Mouse (Mus musculus) CH12.LX (cell line): ENCODE data around the gene Bola3. TPM values are rescaled to one million over a fixed set of nuclear protein-coding genes. Genes with fewer than 3 reads are reported as not detected.

ENCODE experiments used
- DNase-seq: peaks from one replicate; pipeline ENCODE4 v3.0.0-alpha.2; 2013; ENCODE audit errors: extremely low read depth
- H3K27ac ChIP-seq: 2 replicates; pipeline ENCODE4 v1.5.1; 2012; ENCODE audit warnings: low read depth, mild to moderate bottlenecking, control low read depth, moderate library complexity; ENCODE audit not compliant: insufficient read depth
- H3K27me3 ChIP-seq: replicated peaks from 2 replicates; pipeline ENCODE3; 2012; ENCODE audit warnings: inconsistent platforms
- H3K36me3 ChIP-seq, 2 experiments: replicated peaks in 1 of 2; 2 replicates each; pipeline versions ENCODE3 to v1.6.1; 2012; ENCODE audit warnings: inconsistent platforms in 1 of 2, low read length in 1 of 2, mild to moderate bottlenecking in 1 of 2, mixed read lengths in 1 of 2, moderate library complexity in 1 of 2; ENCODE audit not compliant: control insufficient read depth in 1 of 2, insufficient read depth in 1 of 2
- H3K4me1 ChIP-seq, 2 experiments: 2 replicates each; pipeline ENCODE4 v1.6.1; 2012; ENCODE audit warnings: inconsistent platforms in 1 of 2, moderate library complexity in 1 of 2; ENCODE audit not compliant: insufficient read depth in 2 of 2, control insufficient read depth in 1 of 2
- H3K4me2 ChIP-seq: 2 replicates; pipeline ENCODE4 v1.6.1; 2012; ENCODE audit warnings: low read depth, mild to moderate bottlenecking, control low read depth; ENCODE audit not compliant: poor library complexity, insufficient read depth, severe bottlenecking
- H3K4me3 ChIP-seq, 3 experiments: fragments of 150-350 bp in 1 of 3; sonication (generic) in 1 of 3; replicated peaks in 1 of 3; 2 replicates each; pipeline versions ENCODE3 to v1.5.1; 2011 to 2012; ENCODE audit warnings: low read depth in 2 of 3, low read length in 2 of 3, mild to moderate bottlenecking in 2 of 3, moderate library complexity in 2 of 3, control low read depth in 1 of 3, improper control_type of control experiment in 1 of 3, inconsistent platforms in 1 of 3, mixed read lengths in 1 of 3; ENCODE audit not compliant: poor library complexity in 1 of 3
- H3K79me2 ChIP-seq: replicated peaks from 2 replicates; pipeline ENCODE4 v1.6.1; 2012; ENCODE audit warnings: mild to moderate bottlenecking, moderate library complexity; ENCODE audit not compliant: control insufficient read depth, poor library complexity, insufficient read depth, severe bottlenecking; ENCODE audit errors: extremely low read depth
- H3K9ac ChIP-seq: 2 replicates; pipeline ENCODE4 v1.6.1; 2012; ENCODE audit warnings: low read depth, mild to moderate bottlenecking, control low read depth, moderate library complexity; ENCODE audit not compliant: insufficient read depth
- H3K9me3 ChIP-seq: replicated peaks from 2 replicates; pipeline ENCODE3; 2012; ENCODE audit warnings: low read length, inconsistent platforms, mixed read lengths
- BHLHE40 ChIP-seq: IDR thresholded peaks from 2 replicates; pipeline ENCODE4 v1.6.1; 2011; ENCODE audit warnings: mild to moderate bottlenecking, low read depth, low read length, improper control_type of control experiment
- ELF1 ChIP-seq: IDR thresholded peaks from 2 replicates; pipeline ENCODE4 v1.6.1; 2014; ENCODE audit warnings: low read depth, mild to moderate bottlenecking, inconsistent platforms, low read length, improper control_type of control experiment
- EP300 ChIP-seq: IDR thresholded peaks from 2 replicates; pipeline ENCODE4 v1.6.1; 2011; ENCODE audit warnings: low read length, improper control_type of control experiment
- ETS1 ChIP-seq: conservative IDR thresholded peaks from 2 replicates; pipeline ENCODE4 v1.6.1; 2012; ENCODE audit warnings: low read depth, mild to moderate bottlenecking, inconsistent platforms, low read length, improper control_type of control experiment, moderate library complexity
- GABPA ChIP-seq: IDR thresholded peaks from 2 replicates; pipeline ENCODE4 v1.6.1; 2012; ENCODE audit warnings: low read depth, low read length, improper control_type of control experiment, inconsistent platforms; ENCODE audit not compliant: insufficient replicate concordance
- JUND ChIP-seq: conservative IDR thresholded peaks from 2 replicates; pipeline ENCODE4 v1.6.1; 2011; ENCODE audit warnings: low read depth, low read length, improper control_type of control experiment
- MAFK ChIP-seq: IDR thresholded peaks from 2 replicates; pipeline ENCODE4 v1.6.1; 2011; ENCODE audit warnings: low read length, improper control_type of control experiment; ENCODE audit not compliant: insufficient replicate concordance
- MAX ChIP-seq: IDR thresholded peaks from 2 replicates; pipeline ENCODE4 v1.6.1; 2011; ENCODE audit warnings: low read length, improper control_type of control experiment
- MAZ ChIP-seq: IDR thresholded peaks from 2 replicates; pipeline ENCODE4 v1.6.1; 2012; ENCODE audit warnings: low read depth, mild to moderate bottlenecking, inconsistent platforms, low read length, improper control_type of control experiment, moderate library complexity
- MYC ChIP-seq: IDR thresholded peaks from 2 replicates; pipeline ENCODE4 v1.6.1; 2011; ENCODE audit warnings: low read depth, mild to moderate bottlenecking, improper control_type of control experiment, low read length
- NELFE ChIP-seq: IDR thresholded peaks from 2 replicates; pipeline ENCODE4 v1.6.1; 2011; ENCODE audit warnings: low read depth, low read length, improper control_type of control experiment
- NRF1 ChIP-seq: IDR thresholded peaks from 2 replicates; pipeline ENCODE4 v1.6.1; 2014; ENCODE audit warnings: low read depth, mild to moderate bottlenecking, inconsistent platforms, low read length, improper control_type of control experiment, moderate library complexity
- PAX5 ChIP-seq: IDR thresholded peaks from 2 replicates; pipeline ENCODE4 v1.6.1; 2012; ENCODE audit warnings: low read length, inconsistent platforms, mixed read lengths
- POLR2AphosphoS2 ChIP-seq: IDR thresholded peaks from 2 replicates; pipeline ENCODE4 v1.6.1; 2011; ENCODE audit warnings: low read depth, low read length, improper control_type of control experiment
- RAD21 ChIP-seq: IDR thresholded peaks from 2 replicates; pipeline ENCODE4 v1.6.1; 2011; ENCODE audit warnings: low read depth, mild to moderate bottlenecking, low read length, improper control_type of control experiment, moderate library complexity
- SIN3A ChIP-seq: IDR thresholded peaks from 2 replicates; pipeline ENCODE4 v1.6.1; 2012; ENCODE audit warnings: low read length, improper control_type of control experiment, inconsistent platforms
- SMC3 ChIP-seq: IDR thresholded peaks from 2 replicates; pipeline ENCODE4 v1.6.1; 2011; ENCODE audit warnings: low read depth, low read length, improper control_type of control experiment
- UBTF ChIP-seq: IDR thresholded peaks from 2 replicates; pipeline ENCODE4 v1.6.1; 2012; ENCODE audit warnings: low read depth, mild to moderate bottlenecking, inconsistent platforms, low read length, improper control_type of control experiment, moderate library complexity
- USF1 ChIP-seq: IDR thresholded peaks from 2 replicates; pipeline ENCODE4 v1.6.1; 2014; ENCODE audit warnings: low read depth, mild to moderate bottlenecking, inconsistent platforms, low read length, improper control_type of control experiment
- USF2 ChIP-seq: conservative IDR thresholded peaks from 2 replicates; pipeline ENCODE4 v1.6.1; 2011; ENCODE audit warnings: low read depth, low read length, improper control_type of control experiment
- ZC3H11A ChIP-seq: IDR thresholded peaks from 2 replicates; pipeline ENCODE4 v1.6.1; 2012; ENCODE audit warnings: low read depth, mild to moderate bottlenecking, inconsistent platforms, low read length, improper control_type of control experiment
- ZMIZ1 ChIP-seq: IDR thresholded peaks from 2 replicates; pipeline ENCODE4 v1.6.1; 2012; ENCODE audit warnings: low read depth, mild to moderate bottlenecking, inconsistent platforms, low read length, improper control_type of control experiment
- ZNF384 ChIP-seq: IDR thresholded peaks from 2 replicates; pipeline ENCODE4 v1.6.1; 2012; ENCODE audit warnings: low read depth, low read length, improper control_type of control experiment, inconsistent platforms
- dilution Hi-C: fragments of 300-500 bp; cut with MboI; formaldehyde crosslinking; loops from 2 replicates; pipeline ENCODE4 v1.14.3; 2020; ENCODE audit warnings: low sequenced_read_pairs; ENCODE audit not compliant: extremely low pct_unique_long_range_greater_than_20kb, extremely low pct_ligation_motif_present
- in situ Hi-C: fragments of 300-500 bp; cut with MboI; formaldehyde crosslinking; loops from 3 replicates; pipeline ENCODE4 v1.14.3; 2019; ENCODE audit warnings: low sequenced_read_pairs, low pct_ligation_motif_present, low pct_unique_long_range_greater_than_20kb, mixed read lengths
- polyA plus RNA-seq: library from polyadenylated mRNA; unstranded; fragments of >175 nt; gene quantifications from 2 replicates; pipeline ENCODE4 v1.2.1, GENCODE M21; 2012; ENCODE audit warnings: low read depth; ENCODE audit not compliant: insufficient read length
- total RNA-seq, 2 experiments: library from RNA; depleted of rRNA; stranded (reverse); fragments of 300-350 nt in 1 of 2; fragments of >200 nt in 1 of 2; gene quantifications; 2 replicates each; pipeline ENCODE4 v1.2.3; 2012 to 2014

Gene Bola3
- total and polyA plus RNA-seq, 3 experiments, result 35.3 to 223 (median 60.5) TPM

DNA sequence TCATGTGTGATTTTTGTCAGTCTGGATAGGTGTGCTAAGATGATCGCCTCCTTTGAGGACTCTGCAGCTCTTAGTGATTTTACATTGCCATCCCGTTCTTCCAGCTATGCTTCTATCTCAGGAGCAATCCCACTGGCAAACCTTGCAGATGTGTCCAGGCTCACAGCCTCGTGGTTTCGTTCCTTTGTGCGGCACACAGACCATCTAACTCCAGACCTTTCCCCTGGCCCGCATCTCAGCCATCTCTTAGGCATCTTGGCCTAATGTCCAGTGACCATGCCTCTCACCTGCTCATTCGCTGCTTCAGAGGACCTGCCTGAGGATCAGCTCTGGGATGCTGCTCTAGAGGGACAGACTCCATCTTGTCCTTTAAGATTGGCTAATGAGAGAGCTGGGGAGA lies 1.2 kb downstream of the Bola3 start:
- peak overlapping the region; percentile 76 to 80 (median 78) for H3K4me3 ChIP-seq
- in situ Hi-C loops, result loop anchor here (5.0 to 25.0 kb wide), 2 partner anchors 157 to 312 kb away; partner anchors contain the start of genes Clec4f and Dguok
- H3K9me3 ChIP-seq, result no peaks in the 10 kb centered on the region
- H3K4me2 ChIP-seq, result peak overlapping the region; percentile 73
- no peaks in the 10 kb centered on the region for H3K79me2 ChIP-seq
- H3K27me3 ChIP-seq, result no peaks in the 10 kb centered on the region
- H3K27ac ChIP-seq, result no peak overlapping the region
- peaks cover 37 to 61% of the 10 kb centered on the region in 2 experiments for H3K36me3 ChIP-seq
- no peak for TF ChIP-seq MAX
- TF ChIP-seq ZMIZ1, result no peak
- no peak for TF ChIP-seq JUND
- no peak for TF ChIP-seq POLR2AphosphoS2
- no peak for TF ChIP-seq SIN3A
- TF ChIP-seq USF2, result no peak
- TF ChIP-seq GABPA, result no peak
- H3K4me1 ChIP-seq, result peaks cover 7 to 19% of the 10 kb centered on the region in 2 experiments
- dilution Hi-C loops, result no loop called here
- DNase-seq, result no peak
- peak overlapping the region; percentile 90 for H3K9ac ChIP-seq

DNA sequence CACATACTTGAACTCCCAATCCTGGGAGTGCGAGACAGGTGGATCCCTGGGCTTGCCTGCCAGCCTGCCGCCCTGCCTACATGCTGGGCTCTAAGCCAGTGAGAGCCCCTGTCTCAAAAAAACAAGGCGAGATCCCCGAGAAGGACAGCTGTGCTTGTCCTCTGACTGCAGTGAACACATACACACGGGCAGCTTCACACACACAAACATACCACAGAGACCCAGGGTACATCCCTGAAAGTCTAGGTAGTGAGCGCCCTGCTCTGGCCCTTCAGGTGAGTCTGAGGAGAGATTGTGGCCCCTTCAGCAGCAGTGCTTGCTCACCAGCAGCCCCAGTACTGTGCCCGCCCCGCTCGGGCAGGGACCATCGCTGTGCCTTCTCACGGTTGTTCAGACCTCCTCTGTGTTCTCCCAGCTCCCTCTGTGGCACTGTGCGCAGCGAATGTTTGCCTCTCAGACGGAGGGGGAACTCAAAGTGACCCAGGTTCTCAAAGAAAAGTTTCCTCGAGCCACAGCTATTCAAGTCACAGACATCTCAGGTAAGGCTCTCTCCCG lies 2.0 kb downstream of the Bola3 start:
- no peak overlapping the region for H3K4me3 ChIP-seq
- dilution Hi-C loops (no loop called here), in situ Hi-C loops (loop anchor here (5.0 to 25.0 kb wide), 2 partner anchors 156 to 311 kb away; partner anchors contain the start of genes Clec4f and Dguok)
- no peak overlapping the region for H3K27ac ChIP-seq
- no peak for TF ChIP-seq ZC3H11A
- TF ChIP-seq MAZ, result no peak
- TF ChIP-seq ETS1, result no peak
- TF ChIP-seq USF2, result no peak
- TF ChIP-seq MAFK, result no peak
- TF ChIP-seq ZNF384, result no peak
- no peak for TF ChIP-seq ELF1
- TF ChIP-seq UBTF, result no peak
- no peak for TF ChIP-seq BHLHE40
- TF ChIP-seq MAX, result no peak
- TF ChIP-seq PAX5, result no peak
- TF ChIP-seq MYC, result no peak
- TF ChIP-seq EP300, result no peak
- TF ChIP-seq SMC3, result no peak
- TF ChIP-seq NELFE, result no peak
- TF ChIP-seq USF1, result no peak
- no peak for TF ChIP-seq RAD21
- no peak for TF ChIP-seq JUND
- no peak for TF ChIP-seq NRF1
- TF ChIP-seq ZMIZ1, result no peak
- H3K9ac ChIP-seq, result no peak overlapping the region
- H3K9me3 ChIP-seq, result no peaks in the 10 kb centered on the region
- no peak overlapping the region for H3K4me2 ChIP-seq
- peaks cover 7 to 19% of the 10 kb centered on the region in 2 experiments for H3K4me1 ChIP-seq
- no peaks in the 10 kb centered on the region for H3K27me3 ChIP-seq
- H3K79me2 ChIP-seq, result no peaks in the 10 kb centered on the region
- DNase-seq, result no peak
- peaks cover 40 to 69% of the 10 kb centered on the region in 2 experiments for H3K36me3 ChIP-seq
